Mouse (Mus musculus): ENCODE results near the gene 5330417C22Rik. TPM values are rescaled to one million over a fixed set of nuclear protein-coding genes. Genes with fewer than 3 reads are reported as not detected.
"Not testable (repeated sequence)": the region's sequence is repeated elsewhere in the genome, so short reads cannot be mapped to it uniquely, and the experiment has no call there.

The 5330417C22Rik gene
- total and polyA plus RNA-seq, 2 experiments from 2014 or later: 10.1 to 22.9 TPM

DNA sequence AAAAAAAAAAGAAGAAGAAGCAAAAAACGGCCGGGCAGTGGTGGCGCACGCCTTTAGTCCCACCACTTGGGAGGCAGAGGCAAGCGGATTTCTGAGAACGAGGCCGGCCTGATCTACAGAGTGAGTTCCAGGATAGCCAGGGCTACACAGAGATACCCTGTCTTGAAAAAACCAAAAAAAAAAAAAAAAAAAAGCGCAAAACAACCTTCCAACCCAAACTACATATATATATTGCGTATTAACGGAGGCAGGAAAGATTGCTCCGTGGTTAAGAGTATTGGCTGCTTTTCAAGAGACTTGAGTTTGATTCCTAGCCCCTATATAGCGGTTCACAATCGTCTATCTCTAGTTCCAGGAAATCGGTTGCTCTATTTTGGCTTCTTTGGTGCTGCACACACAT, 34.5 kb upstream of the 5330417C22Rik start:
- Histone ChIP-seq H3K27ac (ENCODE audit: low read depth, low read length) (no peak overlapping the region), H3K4me1 (ENCODE audit: insufficient read depth, low read length) (peaks cover 10% of the 10 kb centered on the region; the same call in 1 of the 2 replicates), H3K4me3 (ENCODE audit: low read depth, low read length) (peak overlapping the region; percentile 65; the same call in 1 of the 2 replicates), H3K36me3 (ENCODE audit: insufficient read depth, low read length) (no peaks in the 10 kb centered on the region), H3K27me3 (ENCODE audit: insufficient read depth, low read length) (no peaks in the 10 kb centered on the region), H3K9me3 (ENCODE audit: low read length) (no peaks in the 10 kb centered on the region), H3K9ac (replicated peaks; ENCODE audit: low read length, poor library complexity, severe bottlenecking) (no peak overlapping the region), H3K4me2 (ENCODE audit: low read depth, low read length, poor library complexity, severe bottlenecking) (no peak overlapping the region)
- WGBS: 85% methylated on average over 14 of the region's 14 CpGs
- ATAC-seq (ENCODE audit: low FRiP score): no peak
- TF ChIP-seq CTCF (IDR thresholded peaks at IDR 0.05): no peak
- no peak for DNase-seq (ENCODE audit: low spot score)

DNA sequence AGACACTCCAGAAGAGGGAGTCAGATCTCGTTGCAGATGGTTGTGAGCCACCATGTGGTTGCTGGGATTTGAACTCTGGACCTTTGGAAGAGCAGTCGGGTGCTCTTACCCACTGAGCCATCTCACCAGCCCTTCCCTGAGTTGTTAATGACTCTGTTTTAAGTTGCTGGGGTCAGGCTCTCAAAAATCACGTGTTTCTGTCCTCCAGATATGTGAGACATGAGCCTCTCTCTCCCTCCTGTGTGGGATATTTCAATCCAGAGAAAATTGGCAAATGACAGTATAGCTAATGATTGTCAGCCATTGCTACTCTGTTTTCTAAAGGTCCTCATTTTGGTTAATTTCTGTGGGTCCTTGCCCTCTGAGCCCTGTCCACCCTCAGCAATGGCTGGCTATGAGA, 33.3 kb upstream of the 5330417C22Rik start:
- not testable (repeated sequence) for H3K9me3 ChIP-seq (ENCODE audit: low read length); ATAC-seq (ENCODE audit: low FRiP score); H3K9ac ChIP-seq (replicated peaks; ENCODE audit: low read length, poor library complexity, severe bottlenecking); H3K4me2 ChIP-seq (ENCODE audit: low read depth, low read length, poor library complexity, severe bottlenecking); DNase-seq (ENCODE audit: low spot score); H3K27me3 ChIP-seq (ENCODE audit: insufficient read depth, low read length); H3K27ac ChIP-seq (ENCODE audit: low read depth, low read length); H3K4me3 ChIP-seq (ENCODE audit: low read depth, low read length); H3K36me3 ChIP-seq (ENCODE audit: insufficient read depth, low read length)
- WGBS: 52% methylated on average over 2 of the region's 3 CpGs
- peaks cover 10% of the 10 kb centered on the region; the same call in 1 of the 2 replicates for H3K4me1 ChIP-seq (ENCODE audit: insufficient read depth, low read length)

DNA sequence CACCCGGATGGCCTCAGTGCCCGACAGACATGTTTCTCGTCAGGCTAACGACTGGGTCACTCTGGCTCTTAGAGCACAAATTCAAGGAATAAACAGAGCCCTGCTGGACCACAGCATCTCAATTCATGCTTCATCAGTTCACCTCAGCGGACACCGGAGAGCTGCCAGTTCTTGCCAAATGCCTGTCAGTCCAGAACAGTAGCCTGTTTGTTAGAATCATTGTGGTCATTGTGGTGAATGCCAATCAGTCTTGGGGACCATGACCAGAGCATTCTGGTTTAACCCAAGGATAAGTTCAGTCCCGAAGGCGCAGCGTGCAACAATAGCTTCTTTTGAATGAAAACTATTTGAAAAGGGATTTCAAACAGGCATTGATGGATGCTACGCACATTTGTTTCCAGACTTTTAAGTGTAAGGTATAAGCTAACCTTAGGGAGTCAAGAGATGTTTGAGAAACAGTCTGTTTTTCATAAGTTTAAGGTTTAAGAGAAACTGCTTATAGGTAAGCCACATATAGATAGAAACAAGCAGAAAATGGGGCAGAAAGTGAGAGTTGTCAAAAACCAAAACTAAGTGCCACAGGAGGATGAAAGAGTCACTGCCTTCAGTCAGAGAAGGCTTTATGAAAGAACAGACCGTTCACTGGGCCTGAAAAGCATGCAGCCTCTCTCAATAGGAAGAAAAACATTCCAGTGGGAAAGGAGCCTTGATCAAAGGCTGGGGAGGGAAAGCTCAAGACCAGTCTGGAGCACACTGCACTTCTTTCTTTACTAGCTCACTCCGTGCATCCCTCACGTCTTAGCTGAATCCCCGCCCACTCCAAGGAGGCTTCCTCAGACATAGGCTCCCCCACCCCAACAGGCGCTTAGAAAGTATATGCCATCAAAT, 31.9 kb upstream of the 5330417C22Rik start:
- Histone ChIP-seq H3K9ac (replicated peaks; ENCODE audit: low read length, poor library complexity, severe bottlenecking) (no peak overlapping the region), H3K27ac (ENCODE audit: low read depth, low read length) (no peak overlapping the region), H3K4me1 (ENCODE audit: insufficient read depth, low read length) (peaks cover 5% of the 10 kb centered on the region; the same call in 1 of the 2 replicates), H3K4me3 (ENCODE audit: low read depth, low read length) (no peak overlapping the region), H3K27me3 (ENCODE audit: insufficient read depth, low read length) (no peaks in the 10 kb centered on the region), H3K9me3 (ENCODE audit: low read length) (no peaks in the 10 kb centered on the region), H3K4me2 (ENCODE audit: low read depth, low read length, poor library complexity, severe bottlenecking) (no peak overlapping the region), H3K36me3 (ENCODE audit: insufficient read depth, low read length) (no peaks in the 10 kb centered on the region)
- ATAC-seq (ENCODE audit: low FRiP score) (peak; percentile 4; the same call in 1 of the 2 replicates), DNase-seq (ENCODE audit: low spot score) (peak; percentile 83)
- WGBS: 10% methylated on average over 15 of the region's 15 CpGs
- no peak for TF ChIP-seq CTCF (IDR thresholded peaks at IDR 0.05)

DNA sequence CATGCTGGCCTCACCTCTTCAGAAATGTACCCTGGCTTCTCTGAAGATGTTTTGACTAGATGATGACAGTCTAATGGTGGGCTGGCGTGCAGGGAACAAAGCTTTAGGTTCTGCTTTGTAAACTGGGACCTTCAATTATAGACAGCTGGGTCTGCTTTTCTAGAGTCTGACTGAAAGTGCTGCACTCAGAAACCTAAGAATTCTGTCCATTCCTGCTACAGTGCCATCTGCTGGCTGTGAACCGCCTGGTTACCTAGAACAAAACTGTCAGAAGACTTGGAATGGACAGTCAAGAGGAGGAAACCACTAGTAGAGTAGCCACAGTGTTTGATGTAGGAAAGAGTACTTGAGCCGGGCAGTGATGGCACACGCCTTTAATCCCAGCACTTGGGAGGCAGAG, 27.0 kb upstream of the 5330417C22Rik start:
- Histone ChIP-seq H3K27me3 (ENCODE audit: insufficient read depth, low read length) (no peaks in the 10 kb centered on the region), H3K36me3 (ENCODE audit: insufficient read depth, low read length) (peaks cover 8% of the 10 kb centered on the region; the same call in 1 of the 2 replicates), H3K9ac (replicated peaks; ENCODE audit: low read length, poor library complexity, severe bottlenecking) (no peak overlapping the region), H3K27ac (ENCODE audit: low read depth, low read length) (peak overlapping the region; percentile 93), H3K9me3 (ENCODE audit: low read length) (no peaks in the 10 kb centered on the region), H3K4me2 (ENCODE audit: low read depth, low read length, poor library complexity, severe bottlenecking) (peak overlapping the region; percentile 53), H3K4me3 (ENCODE audit: low read depth, low read length) (peak overlapping the region; percentile 83; the same call in 1 of the 2 replicates), H3K4me1 (ENCODE audit: insufficient read depth, low read length) (no peaks in the 10 kb centered on the region)
- TF ChIP-seq CTCF (IDR thresholded peaks at IDR 0.05): peak; percentile 86
- ATAC-seq (ENCODE audit: low FRiP score): no peak
- WGBS: 4% methylated on average over 4 of the region's 4 CpGs
- peak; percentile 90 for DNase-seq (ENCODE audit: low spot score)

DNA sequence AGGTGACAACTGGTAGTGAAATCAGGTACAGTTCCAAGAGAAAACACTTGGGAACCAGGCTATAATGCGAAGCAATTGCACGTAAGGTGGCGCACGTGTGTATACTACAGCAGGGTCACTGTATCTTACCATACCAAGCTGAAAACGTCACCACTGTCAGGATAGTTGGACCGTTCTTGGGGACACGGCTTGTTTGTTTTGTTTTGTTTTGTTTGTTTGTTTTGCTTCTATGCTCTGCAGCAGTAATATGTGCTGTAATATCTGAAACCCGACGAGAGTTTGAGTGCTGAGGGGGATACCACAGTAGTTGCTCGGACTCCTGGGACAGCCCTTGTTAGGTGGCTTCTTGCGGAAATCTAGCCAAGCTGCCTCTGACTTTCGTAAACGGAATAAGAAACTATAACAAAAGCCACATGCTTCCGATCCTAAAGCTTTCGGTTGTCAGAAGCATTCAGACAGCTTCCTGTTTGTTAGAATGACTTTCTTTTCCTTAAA, 26.5 kb upstream of the 5330417C22Rik start:
- peak; percentile 80 for ATAC-seq (ENCODE audit: low FRiP score)
- peak overlapping the region; percentile 93 for H3K27ac ChIP-seq (ENCODE audit: low read depth, low read length)
- no peaks in the 10 kb centered on the region for H3K9me3 ChIP-seq (ENCODE audit: low read length)
- peak; percentile 76 for DNase-seq (ENCODE audit: low spot score)
- H3K4me3 ChIP-seq (ENCODE audit: low read depth, low read length): peak overlapping the region; percentile 83
- H3K4me2 ChIP-seq (ENCODE audit: low read depth, low read length, poor library complexity, severe bottlenecking): peak overlapping the region; percentile 53
- no peaks in the 10 kb centered on the region for H3K4me1 ChIP-seq (ENCODE audit: insufficient read depth, low read length)
- no peaks in the 10 kb centered on the region for H3K27me3 ChIP-seq (ENCODE audit: insufficient read depth, low read length)
- TF ChIP-seq CTCF (IDR thresholded peaks at IDR 0.05): peak; percentile 62
- H3K9ac ChIP-seq (replicated peaks; ENCODE audit: low read length, poor library complexity, severe bottlenecking): no peak overlapping the region; the same call in 1 of the 2 replicates
- H3K36me3 ChIP-seq (ENCODE audit: insufficient read depth, low read length): peaks cover 13% of the 10 kb centered on the region; the same call in 1 of the 2 replicates
- WGBS: 14% methylated on average over 15 of the region's 15 CpGs
